Mouse (Mus musculus) monocyte, adult 2 months (primary cell): ENCODE measurements around the gene Caln1.

ENCODE experiments used
- DNase-seq, 2 experiments: peaks; one replicate each; pipeline ENCODE4 v3.0.0; 2022; ENCODE audit warnings: low spot score in 2 of 2, low read depth in 1 of 2

Caln1 gene

DNA sequence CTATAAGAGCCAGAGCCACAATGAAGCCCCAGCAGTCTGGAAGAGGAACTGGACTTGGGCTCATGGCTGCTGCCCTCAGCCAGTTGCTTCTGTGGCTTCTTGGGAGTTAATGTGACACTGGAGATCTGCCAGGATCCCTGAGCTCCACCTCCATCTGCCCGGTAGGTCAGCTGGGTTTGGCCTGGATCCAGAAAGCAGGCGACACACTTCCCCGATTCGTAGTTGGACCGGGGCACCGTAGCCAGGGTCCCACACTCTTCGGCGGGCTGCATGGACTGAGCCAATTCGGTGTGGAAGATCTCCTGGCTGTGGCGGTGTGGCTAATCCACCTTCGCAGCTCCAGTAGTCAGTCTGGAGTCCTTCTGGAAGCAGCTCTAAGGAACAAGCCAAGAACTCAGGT lies at the start of gene Caln1:
Gene Caln1, plus strand, starts transcription at position 219 of the 400 bp plus-strand sequence.
- no peak for DNase-seq

GRCm38 (mm10) chr5:130319783-130320182 lies 49.5 kb upstream of the Caln1 start:
- no peak for DNase-seq

GRCm38 (mm10) chr5:130320485-130320884 lies 48.8 kb upstream of the Caln1 start:
- no peak for DNase-seq

DNA sequence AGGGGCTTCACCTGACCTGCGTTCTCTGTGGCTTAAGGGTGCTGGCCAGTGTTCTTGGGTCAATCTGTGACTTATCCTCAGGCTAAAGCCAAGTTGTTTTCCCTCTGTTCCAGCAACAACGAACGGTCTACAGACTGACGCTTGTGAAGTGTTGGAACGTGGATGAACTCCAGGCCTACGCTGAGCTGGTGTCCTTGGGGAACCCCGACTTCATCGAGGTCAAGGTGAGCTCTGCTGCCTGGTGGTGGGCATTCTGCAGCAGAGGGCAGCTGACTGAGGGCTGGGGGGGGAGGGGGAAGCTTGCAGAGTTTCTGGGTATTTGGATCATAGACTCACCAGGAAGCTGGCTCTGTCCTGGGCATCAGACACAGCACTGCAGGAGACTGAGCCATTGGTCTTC lies 43.8 kb upstream of the Caln1 start:
- no peak for DNase-seq

GRCm38 (mm10) chr5:130327615-130328263 lies 41.5 kb upstream of the Caln1 start:
- no peak for DNase-seq

GRCm38 (mm10) chr5:130328366-130328765 lies 40.9 kb upstream of the Caln1 start:
- DNase-seq: no peak

GRCm38 (mm10) chr5:130329889-130330288 lies 39.4 kb upstream of the Caln1 start:
- no peak for DNase-seq

DNA sequence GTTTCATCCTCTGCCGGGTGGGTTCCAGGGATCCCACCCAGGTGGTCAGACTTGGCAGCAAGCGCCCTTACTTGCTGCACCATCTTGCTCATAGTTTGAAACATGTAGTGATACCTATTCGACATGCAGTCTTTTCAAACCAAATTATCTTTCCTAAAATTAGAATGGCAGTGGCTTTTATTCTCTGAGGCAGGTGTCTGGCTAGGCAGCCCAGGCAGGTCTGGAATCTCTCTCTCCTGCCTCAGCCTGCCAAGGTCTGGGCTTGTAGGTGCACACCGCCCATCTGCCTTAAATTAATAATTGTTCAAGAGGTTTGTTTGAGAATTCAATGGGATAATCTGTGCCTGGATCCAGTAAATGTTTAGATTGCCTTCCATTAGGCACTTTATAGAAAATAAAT lies 38.5 kb upstream of the Caln1 start:
- no peak for DNase-seq

DNA sequence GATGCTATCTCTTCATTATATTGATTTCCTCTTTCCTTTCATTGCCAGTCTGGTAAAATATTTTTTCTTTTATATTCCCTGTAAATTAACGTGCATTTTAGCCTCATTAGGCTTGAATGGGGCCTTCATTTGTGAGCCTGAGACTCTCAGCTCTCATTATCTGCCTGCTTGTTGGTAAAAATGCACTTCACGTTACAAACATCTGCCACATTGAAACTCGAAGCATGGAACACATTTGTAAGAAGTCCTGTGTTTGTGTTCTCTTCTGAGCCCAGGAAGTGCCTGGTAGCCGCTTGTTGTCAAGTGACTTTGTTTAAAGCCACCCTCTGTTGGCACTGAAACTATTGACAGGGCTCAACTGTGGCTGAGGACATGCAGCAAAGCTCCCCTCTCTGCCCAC lies 38.0 kb upstream of the Caln1 start:
- DNase-seq: no peak

DNA sequence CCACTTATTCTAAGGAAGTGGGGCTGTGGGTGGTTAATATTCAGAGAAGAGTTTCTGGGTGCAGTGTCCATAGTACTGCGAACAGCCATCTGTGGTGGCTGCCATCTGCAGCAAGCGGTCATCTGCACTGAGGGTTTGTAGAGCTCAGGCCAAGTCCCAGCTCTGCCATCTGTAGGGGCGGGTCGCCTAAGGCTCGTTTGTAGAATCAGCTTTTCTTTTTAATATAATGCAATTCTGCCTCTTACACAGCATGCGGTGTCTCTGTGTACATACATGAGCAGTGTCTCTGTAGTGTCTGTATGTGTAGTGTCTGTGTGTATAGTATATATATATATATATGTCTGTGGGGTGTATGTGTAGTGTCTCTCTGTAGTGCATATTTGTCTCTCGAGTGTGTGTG lies 35.7 kb upstream of the Caln1 start:
- no peak for DNase-seq

- no peak for DNase-seq
Observed at GRCm38 (mm10) chr5:130333971-130334370, 35.3 kb upstream of the Caln1 start.

DNA sequence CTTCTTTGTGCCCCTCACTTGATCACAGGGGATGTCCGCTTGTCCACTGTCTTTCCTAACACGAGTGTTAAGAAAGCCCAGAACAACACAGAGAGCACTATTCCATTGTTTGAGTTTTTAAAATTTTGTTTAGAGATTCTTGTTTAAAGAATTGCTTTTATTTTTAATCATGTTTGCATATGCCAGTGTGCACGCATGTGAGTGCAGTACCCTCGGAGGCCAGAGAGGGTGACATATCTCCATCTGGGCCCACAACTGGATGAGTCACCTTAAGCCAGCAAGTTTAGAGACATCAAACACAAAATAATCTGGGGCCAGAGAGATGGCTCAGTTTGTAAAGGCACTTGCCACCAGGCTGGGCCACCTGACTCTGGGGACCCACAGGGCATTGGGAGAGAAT lies 33.8 kb upstream of the Caln1 start:
- no peak for DNase-seq

DNA sequence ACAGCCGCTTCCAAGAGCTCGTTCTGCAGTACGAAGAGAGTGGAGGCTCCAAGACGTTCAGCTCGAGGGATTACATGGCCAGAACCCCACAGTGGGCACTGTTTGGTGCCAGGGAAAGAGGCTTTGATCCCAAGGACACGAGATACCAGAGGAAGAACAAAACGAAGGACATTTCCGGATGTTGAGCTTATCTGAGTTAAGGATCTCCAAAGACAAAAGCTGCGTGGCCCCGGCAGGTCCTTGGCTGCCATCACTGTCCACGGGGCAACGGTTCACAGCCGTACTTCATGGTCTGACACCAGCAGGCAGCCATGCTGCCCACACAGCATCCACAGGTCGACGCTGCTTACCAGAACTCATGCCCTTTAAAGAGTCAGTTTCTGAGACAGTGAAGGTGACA lies 28.6 kb upstream of the Caln1 start:
- DNase-seq: no peak

GRCm38 (mm10) chr5:130344999-130345398 lies 24.3 kb upstream of the Caln1 start:
- DNase-seq: no peak

DNA sequence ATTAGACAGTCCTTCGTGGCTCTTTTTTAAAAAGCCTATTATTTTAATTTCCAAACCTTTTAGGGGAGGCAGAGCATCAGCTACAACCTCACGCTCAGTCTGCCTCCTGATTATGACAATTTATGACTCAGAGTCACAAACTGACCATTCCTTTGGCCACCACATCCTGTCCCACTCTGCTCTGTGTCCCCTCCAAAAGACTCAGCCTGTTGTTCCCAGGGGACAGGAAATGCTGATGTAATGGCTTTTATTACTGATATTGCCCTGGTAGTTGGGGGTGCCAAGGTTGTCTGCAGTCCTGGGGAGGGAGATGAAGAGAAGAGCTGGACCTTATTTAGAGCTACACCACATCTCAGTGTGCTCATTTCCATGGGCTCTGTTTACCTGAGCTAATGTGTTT lies 23.4 kb upstream of the Caln1 start:
- no peak for DNase-seq

DNA sequence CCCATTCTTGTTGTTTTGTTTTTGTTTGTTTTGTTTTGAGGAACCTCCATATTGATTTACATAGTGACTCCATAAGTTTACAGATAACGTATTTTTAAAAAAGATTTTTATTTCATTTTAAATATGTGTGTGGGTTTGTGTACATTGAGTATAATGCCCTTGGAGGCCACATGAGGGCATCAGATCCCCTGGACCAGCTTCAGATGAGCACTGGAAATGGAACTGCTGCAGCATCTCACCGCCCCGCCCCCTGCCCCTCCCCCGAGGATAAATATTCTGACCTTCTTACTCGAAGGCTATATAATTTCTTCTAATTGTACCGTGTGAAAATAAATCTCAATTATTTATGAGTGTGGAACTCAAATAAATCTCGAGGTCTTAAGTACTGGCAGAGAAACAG lies 14.0 kb upstream of the Caln1 start:
- DNase-seq: no peak

DNA sequence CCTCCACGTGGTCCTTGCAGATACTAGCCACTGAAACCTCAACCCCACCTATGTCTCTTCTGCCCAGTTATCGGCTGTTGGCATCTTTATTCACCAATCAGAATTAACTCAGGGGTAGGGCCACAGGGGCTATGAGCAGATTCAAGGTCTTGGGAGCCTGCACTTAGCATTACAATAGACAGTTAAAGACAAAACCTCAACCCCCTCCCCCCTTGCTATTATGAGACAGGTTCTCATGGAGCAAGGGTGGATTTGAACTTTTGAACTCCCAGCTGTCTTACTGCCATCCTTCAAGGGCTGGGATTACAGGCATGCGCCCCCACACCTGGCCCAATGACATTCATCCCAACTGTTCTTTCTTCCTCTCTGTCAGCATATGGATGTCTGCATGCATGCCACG lies 6.1 kb upstream of the Caln1 start:
- no peak for DNase-seq

- no peak for DNase-seq
Observed at GRCm38 (mm10) chr5:130363773-130364172, 5.5 kb upstream of the Caln1 start.

DNA sequence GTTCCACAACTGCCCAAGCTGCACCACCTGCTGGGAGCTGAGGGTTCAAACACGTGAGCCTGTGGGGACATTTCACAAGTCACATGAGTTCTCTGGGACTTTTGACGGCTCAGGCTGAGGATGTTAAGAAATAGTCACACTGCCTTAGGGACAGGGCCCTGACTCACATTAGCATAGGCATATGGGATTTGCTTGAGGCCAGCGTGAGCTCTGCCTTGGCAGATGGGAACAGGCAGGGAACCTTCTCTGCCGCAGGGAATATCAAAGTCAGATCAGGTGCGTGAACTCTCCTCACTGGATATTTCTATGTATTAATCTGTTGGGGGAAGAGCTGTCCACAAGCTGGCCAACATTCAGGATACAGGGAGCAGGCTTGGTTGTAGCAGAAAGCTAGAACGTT lies 1.0 kb upstream of the Caln1 start:
- no peak for DNase-seq

DNA sequence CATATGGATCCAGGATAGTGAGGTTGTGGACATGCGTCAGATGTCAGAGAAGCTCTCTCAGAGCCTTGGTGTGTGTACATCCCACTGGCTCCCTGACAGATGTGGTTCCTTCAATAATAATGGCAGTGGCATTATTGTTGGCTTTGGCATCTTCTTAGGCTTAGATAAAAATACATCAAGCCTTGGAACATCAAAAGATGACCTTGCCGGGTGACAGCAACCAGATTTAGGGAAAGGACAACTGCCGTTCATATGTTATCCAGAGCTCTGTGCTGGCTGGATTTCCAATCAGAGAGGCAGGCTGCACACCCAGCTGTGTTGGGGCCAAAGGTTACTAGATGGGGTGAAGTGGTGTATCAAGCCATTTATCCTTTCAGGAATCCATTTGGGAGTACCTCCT lies 6.2 kb downstream of the Caln1 start:
- DNase-seq: no peak

DNA sequence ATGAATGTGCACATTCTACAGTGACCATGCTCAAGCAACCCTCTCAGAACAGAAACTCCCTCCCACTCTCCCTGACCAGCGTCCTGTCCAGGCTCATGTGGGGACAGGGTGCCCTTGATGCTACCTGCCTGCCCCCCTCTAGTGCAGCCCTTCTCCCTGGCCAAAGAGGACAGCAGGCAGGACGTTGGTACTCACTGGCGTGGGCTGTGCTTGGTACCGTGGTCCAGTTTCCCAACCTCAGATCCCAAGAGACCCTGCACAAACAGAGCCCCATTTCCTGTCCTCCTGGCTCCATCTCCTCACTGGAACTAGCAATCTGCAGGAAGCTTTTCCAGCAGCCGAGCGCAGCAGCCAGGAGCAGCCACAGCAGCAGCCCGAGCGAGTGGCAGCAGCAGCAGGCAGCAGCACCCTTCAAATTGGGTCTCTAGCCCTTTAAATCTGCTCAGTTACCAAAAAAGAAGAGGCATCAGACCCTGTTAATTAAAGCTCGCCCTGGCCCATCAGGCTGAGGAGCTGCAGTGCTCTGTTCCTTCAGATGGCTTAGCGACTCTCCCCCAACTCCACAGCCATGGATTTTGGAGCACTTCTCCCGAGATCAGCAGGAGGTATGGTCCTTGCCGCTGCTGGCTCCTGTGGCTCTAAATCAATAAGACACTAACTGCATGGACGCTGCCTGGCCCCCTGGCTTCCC lies 15.1 kb downstream of the Caln1 start, which contains the start of gene A330070K13Rik:
Gene A330070K13Rik, minus strand, starts transcription at position 410 of the 691 bp plus-strand sequence.
- no peak for DNase-seq

GRCm38 (mm10) chr5:130386418-130386817 lies 17.2 kb downstream of the Caln1 start:
- DNase-seq: no peak
